Mouse (Mus musculus): ENCODE measurements around the gene Cfdp1. TPM values are rescaled to one million over a fixed set of nuclear protein-coding genes. Genes with fewer than 3 reads are reported as not detected.

Cfdp1 gene
- total RNA-seq (2012; rRNA removed): 113 and 190 TPM in 2 replicates

DNA sequence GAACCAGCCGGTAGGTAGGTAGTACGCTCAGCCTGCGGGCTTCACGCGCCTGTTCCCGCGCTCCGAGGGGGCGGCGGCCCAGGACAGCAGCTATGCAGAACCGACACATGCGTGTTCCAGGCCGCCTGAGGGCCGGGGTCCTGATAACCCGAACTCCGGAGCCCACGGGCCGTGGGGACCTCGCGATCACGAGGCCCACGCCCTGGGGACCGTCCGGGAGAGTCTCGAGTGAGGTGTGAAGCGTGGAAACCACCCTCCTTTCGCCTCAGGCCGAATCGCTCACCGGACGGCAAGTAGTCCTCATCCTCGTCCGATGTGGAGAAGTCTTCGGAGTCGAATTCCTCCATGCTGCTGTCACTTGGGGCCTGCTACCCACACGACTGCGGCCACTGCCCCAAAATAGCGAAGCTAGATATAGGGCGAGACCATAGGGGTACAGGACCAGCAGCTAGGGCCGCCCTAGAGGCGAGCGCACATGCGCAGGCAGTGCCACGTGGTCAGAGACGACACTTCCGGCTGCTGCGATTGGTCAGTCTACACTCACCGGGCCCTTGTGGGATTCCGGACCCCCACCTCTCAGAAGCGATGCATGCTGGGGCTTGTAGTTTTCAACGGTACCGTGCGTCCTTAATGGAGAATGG is at the start of gene Cfdp1:
TSS of gene Cfdp1 (minus strand) at position 431 of the 641 bp plus-strand sequence.
- peak within 1 kb of the TSS; percentile 76 to 85 for H3K4me3 ChIP-seq (ENCODE audit: insufficient read depth in 1 of 2, low read depth in 1 of 2, low read length in 2 of 2, poor library complexity in 1 of 2, severe bottlenecking in 1 of 2)
- H3K9ac ChIP-seq (ENCODE audit: insufficient read depth, low read depth, low read length, poor library complexity, severe bottlenecking): peak within 1 kb of the TSS; percentile 81
- DNase-seq (ENCODE audit: low read depth, low spot score): peak; percentile 93
- H3K4me1 ChIP-seq (ENCODE audit: control insufficient read depth in 2 of 2, insufficient read depth in 2 of 2, low read length in 2 of 2, poor library complexity in 1 of 2): peaks cover 0 to 1% of the 10 kb centered on the region in 2 experiments; a peak in 1 of 4 replicates
- no peaks in the 10 kb centered on the region for H3K36me3 ChIP-seq (ENCODE audit: control insufficient read depth, insufficient read depth, low read length, poor library complexity, severe bottlenecking)
- in situ Hi-C loops (cut with MboI; ENCODE audit: low sequenced_read_pairs in 2 of 2, unreplicated experiment in 2 of 2): no loop called here
- TF ChIP-seq ZNF384 (IDR thresholded peaks at IDR 0.05; ENCODE audit: low read depth, low read length): 0 out of 2 replicates have a peak, but pooled peaks have one; percentile 6
- 0 out of 2 replicates have a peak, but pooled peaks have one; percentile 18 for TF ChIP-seq MAFK (IDR thresholded peaks at IDR 0.05; ENCODE audit: insufficient read depth, low read depth, low read length)
- no peak for TF ChIP-seq ZC3H11A (IDR thresholded peaks at IDR 0.05; ENCODE audit: borderline replicate concordance, low read depth, low read length)
- TF ChIP-seq CHD2 (IDR thresholded peaks at IDR 0.05; ENCODE audit: low read depth, low read length): peak; percentile 40; the same call in 1 of the 2 replicates
- peak; percentile 100 for TF ChIP-seq HCFC1 (IDR thresholded peaks at IDR 0.05; ENCODE audit: borderline replicate concordance, insufficient read depth, low read length)
- no peaks in the 10 kb centered on the region for H3K9me3 ChIP-seq (ENCODE audit: control insufficient read depth, insufficient read depth, low read depth, low read length)
- H3K27ac ChIP-seq (ENCODE audit: insufficient read depth, low read depth, low read length, poor library complexity, severe bottlenecking): no peak within 1 kb of the TSS

DNA sequence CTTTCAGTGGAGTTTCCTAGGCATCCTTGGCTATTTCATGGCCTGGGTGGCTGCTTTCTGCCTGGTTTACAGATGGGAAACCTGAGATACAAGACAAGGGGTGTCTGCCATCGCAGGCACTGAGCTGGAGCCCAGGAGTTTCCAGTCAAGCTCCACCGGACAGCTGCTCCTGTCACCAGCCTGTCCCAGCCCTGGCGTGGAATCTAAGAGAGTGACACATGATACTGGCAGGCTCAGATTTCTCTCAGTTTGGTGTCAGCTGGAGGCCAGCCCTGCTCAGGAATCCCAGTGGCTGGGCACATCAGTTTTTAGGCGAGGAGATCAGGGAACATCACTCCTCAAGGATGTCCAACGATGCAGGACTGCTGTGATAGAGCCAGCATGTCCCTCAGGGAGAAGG is 48.0 kb upstream of the Cfdp1 start:
- no peaks in the 10 kb centered on the region; the same call in 1 of the 2 replicates for H3K9me3 ChIP-seq (ENCODE audit: control insufficient read depth, insufficient read depth, low read depth, low read length)
- in situ Hi-C loops (cut with MboI; ENCODE audit: low sequenced_read_pairs in 2 of 2, unreplicated experiment in 2 of 2): no loop called here
- no peak overlapping the region for H3K27ac ChIP-seq (ENCODE audit: insufficient read depth, low read depth, low read length, poor library complexity, severe bottlenecking)
- H3K9ac ChIP-seq (ENCODE audit: insufficient read depth, low read depth, low read length, poor library complexity, severe bottlenecking): no peak overlapping the region
- H3K36me3 ChIP-seq (ENCODE audit: control insufficient read depth, insufficient read depth, low read length, poor library complexity, severe bottlenecking): no peaks in the 10 kb centered on the region
- H3K4me3 ChIP-seq (ENCODE audit: insufficient read depth in 1 of 2, low read depth in 1 of 2, low read length in 2 of 2, poor library complexity in 1 of 2, severe bottlenecking in 1 of 2): no peak overlapping the region
- no peak for DNase-seq (ENCODE audit: low read depth, low spot score)
- TF ChIP-seq ZC3H11A (IDR thresholded peaks at IDR 0.05; ENCODE audit: borderline replicate concordance, low read depth, low read length): no peak
- no peak for TF ChIP-seq CHD2 (IDR thresholded peaks at IDR 0.05; ENCODE audit: low read depth, low read length)
- no peak for TF ChIP-seq ZNF384 (IDR thresholded peaks at IDR 0.05; ENCODE audit: low read depth, low read length)
- no peak for TF ChIP-seq HCFC1 (IDR thresholded peaks at IDR 0.05; ENCODE audit: borderline replicate concordance, insufficient read depth, low read length)
- TF ChIP-seq MAFK (IDR thresholded peaks at IDR 0.05; ENCODE audit: insufficient read depth, low read depth, low read length): no peak
- H3K4me1 ChIP-seq (ENCODE audit: control insufficient read depth in 2 of 2, insufficient read depth in 2 of 2, low read length in 2 of 2, poor library complexity in 1 of 2): peaks cover 2 to 5% of the 10 kb centered on the region in 2 experiments; a peak in 3 of 4 replicates

DNA sequence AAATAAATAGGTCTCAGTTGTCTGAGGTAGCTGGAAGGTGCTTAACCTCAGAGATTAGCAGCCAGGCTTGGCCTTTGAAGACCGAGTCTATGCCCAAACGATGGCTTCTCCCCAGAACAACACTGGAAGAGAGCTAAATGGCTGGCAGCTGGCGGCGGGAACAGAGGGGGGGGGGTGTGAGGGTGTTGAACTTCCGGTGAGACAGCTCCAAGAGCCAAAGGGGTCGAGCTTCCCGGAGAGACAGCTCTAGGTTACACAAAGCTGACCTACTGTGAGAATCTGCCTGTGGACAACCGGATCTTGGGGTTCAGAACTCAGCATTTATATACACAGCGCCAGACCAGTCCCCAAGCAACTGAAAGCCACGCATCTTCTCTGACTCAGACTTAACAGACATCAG is 44.5 kb upstream of the Cfdp1 start:
- DNase-seq (ENCODE audit: low read depth, low spot score): no peak

DNA sequence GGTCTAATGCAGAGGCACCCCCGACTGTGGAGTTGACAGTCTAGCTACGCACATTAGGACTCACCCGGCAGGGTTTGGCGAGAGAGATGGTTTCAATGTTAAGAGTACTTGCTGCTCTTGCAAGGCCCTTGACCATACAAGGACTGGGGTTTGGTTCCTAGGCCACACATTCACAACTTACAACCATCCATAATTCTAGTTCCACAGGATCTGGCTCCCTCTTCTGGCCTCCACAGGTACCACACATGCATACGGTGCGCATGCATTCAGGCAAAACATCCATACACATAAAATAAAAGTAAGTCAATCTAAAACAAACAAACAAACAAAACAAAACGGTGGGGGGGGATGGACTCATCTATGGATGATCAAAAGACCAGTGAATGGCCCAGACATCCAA is 40.9 kb upstream of the Cfdp1 start:
- Histone ChIP-seq H3K9ac (ENCODE audit: insufficient read depth, low read depth, low read length, poor library complexity, severe bottlenecking) (no peak overlapping the region), H3K4me3 (ENCODE audit: insufficient read depth in 1 of 2, low read depth in 1 of 2, low read length in 2 of 2, poor library complexity in 1 of 2, severe bottlenecking in 1 of 2) (no peak overlapping the region), H3K27ac (ENCODE audit: insufficient read depth, low read depth, low read length, poor library complexity, severe bottlenecking) (no peak overlapping the region), H3K4me1 (ENCODE audit: control insufficient read depth in 2 of 2, insufficient read depth in 2 of 2, low read length in 2 of 2, poor library complexity in 1 of 2) (peaks cover 5 to 7% of the 10 kb centered on the region in 2 experiments; a peak in 2 of 4 replicates), H3K36me3 (ENCODE audit: control insufficient read depth, insufficient read depth, low read length, poor library complexity, severe bottlenecking) (no peaks in the 10 kb centered on the region), H3K9me3 (ENCODE audit: control insufficient read depth, insufficient read depth, low read depth, low read length) (no peaks in the 10 kb centered on the region; the same call in 1 of the 2 replicates)
- no peak for DNase-seq (ENCODE audit: low read depth, low spot score)
- in situ Hi-C loops (cut with MboI; ENCODE audit: low sequenced_read_pairs in 2 of 2, unreplicated experiment in 2 of 2): no loop called here
- no peak for TF ChIP-seq HCFC1 (IDR thresholded peaks at IDR 0.05; ENCODE audit: borderline replicate concordance, insufficient read depth, low read length)
- no peak for TF ChIP-seq CHD2 (IDR thresholded peaks at IDR 0.05; ENCODE audit: low read depth, low read length)
- TF ChIP-seq ZC3H11A (IDR thresholded peaks at IDR 0.05; ENCODE audit: borderline replicate concordance, low read depth, low read length): no peak
- TF ChIP-seq MAFK (IDR thresholded peaks at IDR 0.05; ENCODE audit: insufficient read depth, low read depth, low read length): no peak
- TF ChIP-seq ZNF384 (IDR thresholded peaks at IDR 0.05; ENCODE audit: low read depth, low read length): no peak

More for the DNA sequence above, 44.5 kb upstream of the Cfdp1 start:
- Histone ChIP-seq H3K4me1 (ENCODE audit: control insufficient read depth in 2 of 2, insufficient read depth in 2 of 2, low read length in 2 of 2, poor library complexity in 1 of 2) (peaks cover 2 to 4% of the 10 kb centered on the region in 2 experiments; a peak in 2 of 4 replicates), H3K9me3 (ENCODE audit: control insufficient read depth, insufficient read depth, low read depth, low read length) (no peaks in the 10 kb centered on the region; the same call in 1 of the 2 replicates), H3K4me3 (ENCODE audit: insufficient read depth in 1 of 2, low read depth in 1 of 2, low read length in 2 of 2, poor library complexity in 1 of 2, severe bottlenecking in 1 of 2) (peak overlapping the region in 1 of 2 experiments; percentile 44; a peak in 2 of 4 replicates), H3K36me3 (ENCODE audit: control insufficient read depth, insufficient read depth, low read length, poor library complexity, severe bottlenecking) (no peaks in the 10 kb centered on the region), H3K9ac (ENCODE audit: insufficient read depth, low read depth, low read length, poor library complexity, severe bottlenecking) (no peak overlapping the region; the same call in 1 of the 2 replicates), H3K27ac (ENCODE audit: insufficient read depth, low read depth, low read length, poor library complexity, severe bottlenecking) (no peak overlapping the region; the same call in 1 of the 2 replicates)
- in situ Hi-C loops (cut with MboI; ENCODE audit: low sequenced_read_pairs in 2 of 2, unreplicated experiment in 2 of 2): no loop called here
- TF ChIP-seq HCFC1 (IDR thresholded peaks at IDR 0.05; ENCODE audit: borderline replicate concordance, insufficient read depth, low read length) (no peak), ZNF384 (IDR thresholded peaks at IDR 0.05; ENCODE audit: low read depth, low read length) (no peak), ZC3H11A (IDR thresholded peaks at IDR 0.05; ENCODE audit: borderline replicate concordance, low read depth, low read length) (no peak), CHD2 (IDR thresholded peaks at IDR 0.05; ENCODE audit: low read depth, low read length) (no peak), MAFK (IDR thresholded peaks at IDR 0.05; ENCODE audit: insufficient read depth, low read depth, low read length) (no peak)
